Mouse (Mus musculus) forebrain, postnatal 0 days (tissue): Measurements from ENCODE around the gene Nanog. TPM values are rescaled to one million over a fixed set of nuclear protein-coding genes. Genes with fewer than 3 reads are reported as not detected.
"Not testable (repeated sequence)": the region's sequence is repeated elsewhere in the genome, so short reads cannot be mapped to it uniquely, and the experiment has no call there.

Source experiments
- ATAC-seq: fragments of 200-750 bp; cut with Nextera tagmentation; 2 replicates; pipeline ENCODE4 v1.8.0; 2017; ENCODE audit warnings: mild to moderate bottlenecking, moderate library complexity
- DNase-seq: peaks from one replicate; pipeline ENCODE4 v3.0.0-alpha.2; 2015
- H3K27ac ChIP-seq: fragments of 300-500 bp; sonication (generic); 2 replicates; pipeline ENCODE4 v1.5.1; 2014; ENCODE audit warnings: low read depth, mild to moderate bottlenecking, antibody characterized with exemption, low read length, moderate library complexity, mixed read lengths
- H3K27me3 ChIP-seq: fragments of 300-500 bp; sonication (generic); 2 replicates; pipeline ENCODE4 v1.6.1; 2014; ENCODE audit warnings: mild to moderate bottlenecking, low read length, mixed read lengths; ENCODE audit not compliant: insufficient read depth
- H3K36me3 ChIP-seq: fragments of 300-500 bp; sonication (generic); 2 replicates; pipeline ENCODE4 v1.6.1; 2014; ENCODE audit warnings: mild to moderate bottlenecking, moderate library complexity; ENCODE audit not compliant: insufficient read depth
- H3K4me1 ChIP-seq: fragments of 300-500 bp; sonication (generic); 2 replicates; pipeline ENCODE4 v1.6.1; 2014; ENCODE audit warnings: antibody characterized with exemption; ENCODE audit not compliant: insufficient read depth
- H3K4me2 ChIP-seq: fragments of 300-500 bp; sonication (generic); 2 replicates; pipeline ENCODE4 v1.6.1; 2014; ENCODE audit warnings: low read depth, mild to moderate bottlenecking, moderate library complexity
- H3K4me3 ChIP-seq: fragments of 300-500 bp; sonication (generic); 2 replicates; pipeline ENCODE4 v1.5.1; 2014; ENCODE audit warnings: low read depth, low read length, mixed read lengths
- H3K9ac ChIP-seq: fragments of 300-500 bp; sonication (generic); 2 replicates; pipeline ENCODE4 v1.6.1; 2014; ENCODE audit warnings: mild to moderate bottlenecking
- H3K9me3 ChIP-seq: fragments of 300-500 bp; sonication (generic); 2 replicates; pipeline ENCODE4 v1.6.1; 2016; ENCODE audit warnings: low read length
- CTCF ChIP-seq: sonication (generic); IDR thresholded peaks from 2 replicates; pipeline ENCODE4 v1.5.1; 2016; ENCODE audit warnings: antibody characterized with exemption, control low read depth, low read depth
- WGBS: fragments of 180-500 bp; shearing (Covaris S2); extraction: QIAGEN DNeasy Blood & Tissue Kit; methylation state at CpG from one replicate; pipeline ENCODE4 v1.1.7; 2014; 5-methylcytosine and 5-hydroxymethylcytosine counted together
- polyA plus RNA-seq: library from polyadenylated mRNA; unstranded; fragments of >200 nt; fragmentation: Nextera tagmentation; extraction: Ambion mirVana; gene quantifications from 2 replicates; pipeline ENCODE4 v1.2.1, GENCODE M21; 2015
- total RNA-seq: library from RNA; depleted of rRNA; stranded (reverse); fragments of >200 nt; gene quantifications from 2 replicates; pipeline ENCODE4 v1.2.3, GENCODE M21; 2014

The Nanog gene
- total and polyA plus RNA-seq, 2 experiments from 2014 or later = 0.07 TPM; not detected in 1

- ATAC-seq (no peak), DNase-seq (no peak)
- no peak for TF ChIP-seq CTCF
- Histone ChIP-seq H3K9ac (no peak overlapping the region), H3K27me3 (no peaks in the 10 kb centered on the region), H3K9me3 (no peaks in the 10 kb centered on the region), H3K27ac (no peak overlapping the region), H3K36me3 (no peaks in the 10 kb centered on the region), H3K4me2 (no peak overlapping the region), H3K4me3 (no peak overlapping the region), H3K4me1 (no peaks in the 10 kb centered on the region)
- 69% methylated on average over 3 of the region's 3 CpGs for WGBS
Measured at GRCm38 (mm10) chr6:122682646-122683045, 24.6 kb upstream of the Nanog start.

DNA sequence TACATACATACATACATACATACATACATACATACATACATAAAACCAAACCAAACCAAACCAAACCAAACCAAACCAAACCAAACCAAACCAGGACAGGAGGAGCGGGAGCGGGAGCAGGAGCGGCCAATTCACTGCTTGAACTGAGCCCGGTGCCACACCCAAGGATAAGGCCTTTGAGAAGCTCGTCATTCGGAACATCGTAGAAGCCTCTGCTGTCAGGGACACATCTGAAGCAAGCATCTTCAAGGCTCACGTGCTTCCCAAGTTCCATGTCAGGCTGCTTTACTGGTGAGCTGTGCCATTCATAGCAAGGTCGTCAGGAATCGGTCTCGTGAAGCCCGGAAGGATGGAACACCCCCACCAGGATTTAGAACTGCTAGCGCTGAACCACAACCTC, 20.6 kb upstream of the Nanog start:
- DNase-seq (no peak), ATAC-seq (no peak)
- Histone ChIP-seq H3K27me3 (no peaks in the 10 kb centered on the region), H3K9ac (no peak overlapping the region), H3K36me3 (no peaks in the 10 kb centered on the region), H3K4me2 (no peak overlapping the region), H3K27ac (no peak overlapping the region), H3K4me1 (no peaks in the 10 kb centered on the region), H3K9me3 (no peaks in the 10 kb centered on the region), H3K4me3 (no peak overlapping the region)
- WGBS = 94% methylated on average over 13 of the region's 13 CpGs
- TF ChIP-seq CTCF = no peak

GRCm38 (mm10) chr6:122689411-122690055, 17.8 kb upstream of the Nanog start:
- H3K4me1 ChIP-seq = no peaks in the 10 kb centered on the region
- no peaks in the 10 kb centered on the region for H3K27me3 ChIP-seq
- ATAC-seq (no peak), DNase-seq (no peak)
- no peaks in the 10 kb centered on the region for H3K9me3 ChIP-seq
- no peak for TF ChIP-seq CTCF
- H3K9ac ChIP-seq = no peak overlapping the region
- H3K27ac ChIP-seq = no peak overlapping the region
- H3K4me3 ChIP-seq = no peak overlapping the region
- WGBS = 81% methylated on average over 6 of the region's 6 CpGs
- no peak overlapping the region for H3K4me2 ChIP-seq
- H3K36me3 ChIP-seq = no peaks in the 10 kb centered on the region

GRCm38 (mm10) chr6:122690082-122690481, 17.2 kb upstream of the Nanog start:
- Histone ChIP-seq H3K36me3 (no peaks in the 10 kb centered on the region), H3K27ac (no peak overlapping the region), H3K27me3 (no peaks in the 10 kb centered on the region), H3K4me3 (no peak overlapping the region), H3K9me3 (no peaks in the 10 kb centered on the region), H3K4me1 (no peaks in the 10 kb centered on the region), H3K4me2 (no peak overlapping the region), H3K9ac (no peak overlapping the region)
- DNase-seq (no peak), ATAC-seq (no peak)
- WGBS = 87% methylated on average over 5 of the region's 5 CpGs
- no peak for TF ChIP-seq CTCF

DNA sequence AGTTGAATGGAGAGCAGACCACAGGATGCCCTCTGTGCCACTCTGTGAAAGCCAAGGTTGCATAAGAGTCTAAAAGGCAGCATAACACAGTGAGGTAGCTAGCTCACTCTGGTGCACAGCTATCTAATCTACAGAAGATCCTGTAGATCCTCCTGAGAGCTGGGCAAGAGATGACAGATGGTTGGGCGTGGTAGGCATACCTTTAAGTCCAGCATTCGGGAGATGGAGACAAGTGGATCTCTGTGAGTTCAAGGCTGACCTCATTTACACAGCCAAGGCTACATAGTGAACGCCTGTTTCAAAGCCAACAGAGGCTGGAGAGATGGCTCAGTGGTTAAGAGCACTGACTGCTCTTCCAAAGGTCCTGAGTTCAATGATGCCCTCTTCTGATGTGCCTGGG, 11.9 kb upstream of the Nanog start:
- Histone ChIP-seq H3K27me3 (no peaks in the 10 kb centered on the region), H3K9me3 (no peaks in the 10 kb centered on the region), H3K27ac (no peak overlapping the region), H3K4me3 (no peak overlapping the region), H3K36me3 (no peaks in the 10 kb centered on the region), H3K4me1 (no peaks in the 10 kb centered on the region), H3K4me2 (no peak overlapping the region), H3K9ac (no peak overlapping the region)
- DNase-seq (no peak), ATAC-seq (no peak)
- TF ChIP-seq CTCF = no peak
- WGBS = 92% methylated on average over 3 of the region's 3 CpGs

- not testable (repeated sequence) for H3K9ac ChIP-seq, H3K36me3 ChIP-seq, H3K4me3 ChIP-seq, H3K27me3 ChIP-seq, H3K4me1 ChIP-seq, H3K4me2 ChIP-seq, H3K9me3 ChIP-seq, ATAC-seq, H3K27ac ChIP-seq, DNase-seq
- WGBS = 98% methylated on average over 2 of the region's 2 CpGs
Measured at GRCm38 (mm10) chr6:122699628-122700027, 7.7 kb upstream of the Nanog start.

DNA sequence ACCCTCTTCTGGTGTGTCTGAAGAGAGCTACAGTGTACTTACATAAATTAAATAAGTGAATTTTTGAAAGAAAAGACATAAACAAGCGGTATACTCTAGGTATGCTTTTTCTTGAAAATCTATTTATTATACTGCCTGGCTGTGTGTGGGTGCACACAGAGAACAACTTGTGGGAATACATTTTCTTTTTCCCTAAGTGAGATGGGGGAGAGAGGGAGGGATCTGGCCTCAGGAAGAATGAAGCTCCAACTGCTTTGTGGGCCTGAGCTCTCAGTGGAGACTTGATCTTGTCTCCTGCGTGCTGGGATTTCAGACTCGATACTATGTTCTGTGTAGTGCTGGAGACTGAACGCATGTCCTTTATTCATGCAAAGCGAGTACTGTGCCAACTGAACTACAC, 5.5 kb upstream of the Nanog start:
- Histone ChIP-seq H3K36me3 (no peaks in the 10 kb centered on the region), H3K4me2 (no peak overlapping the region), H3K27ac (no peak overlapping the region), H3K9me3 (no peaks in the 10 kb centered on the region), H3K9ac (no peak overlapping the region), H3K4me3 (no peak overlapping the region), H3K27me3 (no peaks in the 10 kb centered on the region), H3K4me1 (no peaks in the 10 kb centered on the region)
- no peak for ATAC-seq
- no peak for TF ChIP-seq CTCF
- 70% methylated on average over 5 of the region's 5 CpGs for WGBS
- DNase-seq = no peak
